Mouse (Mus musculus) embryonic facial prominence, embryonic 10.5 days (tissue): ENCODE measurements around the gene Myh9. TPM values are rescaled to one million over a fixed set of nuclear protein-coding genes. Genes with fewer than 3 reads are reported as not detected.
"Not testable (repeated sequence)": the region's sequence is repeated elsewhere in the genome, so short reads cannot be mapped to it uniquely, and the experiment has no call there.

Experiments
- DNase-seq: peaks from one replicate; pipeline ENCODE4 v3.0.0-alpha.2; 2017; ENCODE audit warnings: low spot score
- H3K27ac ChIP-seq: fragments of 300-500 bp; sonication (generic); replicated peaks from 2 replicates; pipeline ENCODE4 v1.5.1; 2016; ENCODE audit warnings: mild to moderate bottlenecking
- H3K27me3 ChIP-seq: fragments of 300-500 bp; sonication (generic); replicated peaks from 2 replicates; pipeline ENCODE4 v1.6.1; 2016; ENCODE audit warnings: low read depth, mild to moderate bottlenecking; ENCODE audit not compliant: poor library complexity, severe bottlenecking
- H3K36me3 ChIP-seq: fragments of 300-500 bp; sonication (generic); replicated peaks from 2 replicates; pipeline ENCODE4 v1.6.1; 2016; ENCODE audit warnings: mild to moderate bottlenecking, moderate library complexity
- H3K4me1 ChIP-seq: fragments of 300-500 bp; sonication (generic); 2 replicates; pipeline ENCODE4 v1.6.1; 2016
- H3K4me3 ChIP-seq: fragments of 300-500 bp; sonication (generic); 2 replicates; pipeline ENCODE4 v1.5.1; 2016; ENCODE audit warnings: mild to moderate bottlenecking, moderate library complexity
- H3K9me3 ChIP-seq: fragments of 300-500 bp; sonication (generic); 2 replicates; pipeline ENCODE4 v1.6.1; 2016; ENCODE audit warnings: mild to moderate bottlenecking
- WGBS: fragments of 180-500 bp; shearing (Covaris S2); methylation state at CpG from one replicate; pipeline ENCODE4 v1.1.7; 2016; 5-methylcytosine and 5-hydroxymethylcytosine counted together
- polyA plus RNA-seq: library from polyadenylated mRNA; unstranded; fragments of >200 nt; fragmentation: Nextera tagmentation; extraction: Ambion mirVana; gene quantifications from 2 replicates; pipeline ENCODE4 v1.2.1, GENCODE M21; 2016

The Myh9 gene
- polyA plus RNA-seq, 1 experiment from 2014 or later, result 46.9 TPM

- H3K27ac ChIP-seq, H3K27me3 ChIP-seq, H3K9me3 ChIP-seq, DNase-seq, H3K4me3 ChIP-seq, H3K36me3 ChIP-seq: not testable (repeated sequence)
- WGBS, result 83% methylated on average over 11 of the region's 11 CpGs
- peaks cover 18% of the 10 kb centered on the region for H3K4me1 ChIP-seq
These were observed 4.1 kb upstream of the Myh9 start for GRCm38 (mm10) chr15:77845931-77846595.

GRCm38 (mm10) chr15:77844955-77845635 is 3.1 kb upstream of the Myh9 start:
- DNase-seq, result no peak

GRCm38 (mm10) chr15:77844048-77844447 is 2.1 kb upstream of the Myh9 start:
- DNase-seq, result no peak
- H3K9me3 ChIP-seq, result no peaks in the 10 kb centered on the region
- H3K36me3 ChIP-seq, result no peaks in the 10 kb centered on the region
- H3K27ac ChIP-seq, result no peak overlapping the region
- H3K4me3 ChIP-seq, result no peak overlapping the region
- H3K4me1 ChIP-seq, result peaks cover 29% of the 10 kb centered on the region
- no peaks in the 10 kb centered on the region for H3K27me3 ChIP-seq
- 76% methylated on average over 6 of the region's 6 CpGs for WGBS

More at GRCm38 (mm10) chr15:77844955-77845635, 3.1 kb upstream of the Myh9 start:
- Histone ChIP-seq H3K9me3 (no peaks in the 10 kb centered on the region), H3K27me3 (no peaks in the 10 kb centered on the region), H3K4me3 (no peak overlapping the region), H3K27ac (no peak overlapping the region), H3K4me1 (peaks cover 26% of the 10 kb centered on the region), H3K36me3 (no peaks in the 10 kb centered on the region)
- 89% methylated on average over 16 of the region's 16 CpGs for WGBS

GRCm38 (mm10) chr15:77843494-77844041 is 1.6 kb upstream of the Myh9 start:
- not testable (repeated sequence) for H3K27me3 ChIP-seq, DNase-seq, H3K36me3 ChIP-seq, H3K9me3 ChIP-seq, H3K4me3 ChIP-seq, H3K27ac ChIP-seq
- 66% methylated on average over 13 of the region's 13 CpGs for WGBS
- peaks cover 29% of the 10 kb centered on the region for H3K4me1 ChIP-seq

- H3K4me3 ChIP-seq, result peak overlapping the region; percentile 91
- 39% methylated on average over 2 of the region's 2 CpGs for WGBS
- peaks cover 34% of the 10 kb centered on the region for H3K4me1 ChIP-seq
These were observed 1.1 kb upstream of the Myh9 start for GRCm38 (mm10) chr15:77843046-77843445.

GRCm38 (mm10) chr15:77841361-77842046 is 471 bp downstream of the Myh9 start:
- no peaks in the 10 kb centered on the region for H3K27me3 ChIP-seq
- peak overlapping the region; percentile 91 for H3K27ac ChIP-seq
- no peaks in the 10 kb centered on the region for H3K36me3 ChIP-seq
- H3K9me3 ChIP-seq, result no peaks in the 10 kb centered on the region
- H3K4me1 ChIP-seq, result peaks cover 49% of the 10 kb centered on the region
- no peak for DNase-seq
- peak overlapping the region; percentile 91 for H3K4me3 ChIP-seq
- under 1% methylated on average over 80 of the region's 80 CpGs for WGBS

More at GRCm38 (mm10) chr15:77843046-77843445, 1.1 kb upstream of the Myh9 start:
- Histone ChIP-seq H3K27me3 (no peaks in the 10 kb centered on the region), H3K27ac (no peak overlapping the region), H3K9me3 (no peaks in the 10 kb centered on the region), H3K36me3 (no peaks in the 10 kb centered on the region)
- DNase-seq, result no peak

- peak overlapping the region; percentile 91 for H3K27ac ChIP-seq
- peaks cover 57% of the 10 kb centered on the region for H3K4me1 ChIP-seq
- peak; percentile 38 for DNase-seq
- 5% methylated on average over 36 of the region's 36 CpGs for WGBS
- H3K9me3 ChIP-seq, result no peaks in the 10 kb centered on the region
- H3K36me3 ChIP-seq, result no peaks in the 10 kb centered on the region
- no peaks in the 10 kb centered on the region for H3K27me3 ChIP-seq
- H3K4me3 ChIP-seq, result peak overlapping the region; percentile 91
These were observed 1.3 kb downstream of the Myh9 start for GRCm38 (mm10) chr15:77840450-77841360.

GRCm38 (mm10) chr15:77839529-77840286 is 2.3 kb downstream of the Myh9 start:
- no peaks in the 10 kb centered on the region for H3K9me3 ChIP-seq
- 10% methylated on average over 10 of the region's 10 CpGs for WGBS
- no peak for DNase-seq
- no peaks in the 10 kb centered on the region for H3K27me3 ChIP-seq
- H3K4me1 ChIP-seq, result peaks cover 65% of the 10 kb centered on the region
- peak overlapping the region; percentile 91 for H3K4me3 ChIP-seq
- 0 out of 2 replicates have a peak, but pooled peaks cover under 1% of the 10 kb centered on the region for H3K36me3 ChIP-seq
- peak overlapping the region; percentile 78 for H3K27ac ChIP-seq

- Histone ChIP-seq H3K4me3 (peak overlapping the region; percentile 91), H3K9me3 (no peaks in the 10 kb centered on the region), H3K36me3 (peaks cover 8% of the 10 kb centered on the region; the same call in 1 of the 2 replicates), H3K27me3 (no peaks in the 10 kb centered on the region), H3K4me1 (peaks cover 65% of the 10 kb centered on the region), H3K27ac (peak overlapping the region; percentile 78)
- DNase-seq, result no peak
- WGBS, result 10% methylated on average over 4 of the region's 4 CpGs
These were observed 3.2 kb downstream of the Myh9 start for GRCm38 (mm10) chr15:77838530-77839387.

GRCm38 (mm10) chr15:77837444-77838117 is 4.4 kb downstream of the Myh9 start:
- Histone ChIP-seq H3K27me3 (no peaks in the 10 kb centered on the region), H3K27ac (no peak overlapping the region), H3K9me3 (no peaks in the 10 kb centered on the region), H3K4me3 (no peak overlapping the region; the same call in 1 of the 2 replicates), H3K36me3 (peaks cover 15% of the 10 kb centered on the region), H3K4me1 (peaks cover 65% of the 10 kb centered on the region)
- 68% methylated on average over 10 of the region's 10 CpGs for WGBS
- no peak for DNase-seq
